Mouse (Mus musculus) erythroblast, embryonic 14.5 days (primary cell): ENCODE data around the gene BB287469.
"Not testable (repeated sequence)": the region's sequence is repeated elsewhere in the genome, so short reads cannot be mapped to it uniquely, and the experiment has no call there.

Source experiments
- GATA1 ChIP-seq: IDR thresholded peaks from 2 replicates; pipeline ENCODE4 v1.6.1; 2012; ENCODE audit warnings: low read length, inconsistent platforms, mixed read lengths
- TAL1 ChIP-seq: IDR thresholded peaks from 3 replicates; pipeline ENCODE4 v1.6.1; 2012; ENCODE audit warnings: low read length, inconsistent platforms, mixed read lengths

- not testable (repeated sequence) for TF ChIP-seq TAL1, GATA1
These were observed 39.7 kb downstream of the BB287469 start for GRCm38 (mm10) chr12:87856067-87856466.
